Mouse (Mus musculus) bone marrow macrophage, adult 2 months (primary cell): ENCODE measurements at regions not wholly inside any gene's neighbourhood (a gene's known extent, or its start where the extent isn't known, plus 50 kb on each side); places are given as distances from the start of the nearest gene placed in this dataset.

ENCODE experiments used
- H3K27ac ChIP-seq: 2 replicates; pipeline ENCODE4 v1.5.1; 2012; ENCODE audit warnings: low read depth, low read length; ENCODE audit not compliant: insufficient read depth
- H3K4me1 ChIP-seq: 2 replicates; pipeline ENCODE4 v1.6.1; 2012; ENCODE audit warnings: low read length; ENCODE audit not compliant: control insufficient read depth, insufficient read depth
- H3K4me3 ChIP-seq: 2 replicates; pipeline ENCODE4 v1.5.1; 2012; ENCODE audit warnings: mild to moderate bottlenecking, low read length, moderate library complexity; ENCODE audit not compliant: insufficient read depth
- CTCF ChIP-seq: IDR thresholded peaks from 2 replicates; pipeline ENCODE4 v1.5.1; 2012; ENCODE audit warnings: low read depth, mild to moderate bottlenecking, low read length, moderate library complexity
- POLR2A ChIP-seq: IDR thresholded peaks from 2 replicates; pipeline ENCODE4 v1.6.1; 2012; ENCODE audit warnings: mild to moderate bottlenecking, low read depth, low read length, borderline replicate concordance

DNA sequence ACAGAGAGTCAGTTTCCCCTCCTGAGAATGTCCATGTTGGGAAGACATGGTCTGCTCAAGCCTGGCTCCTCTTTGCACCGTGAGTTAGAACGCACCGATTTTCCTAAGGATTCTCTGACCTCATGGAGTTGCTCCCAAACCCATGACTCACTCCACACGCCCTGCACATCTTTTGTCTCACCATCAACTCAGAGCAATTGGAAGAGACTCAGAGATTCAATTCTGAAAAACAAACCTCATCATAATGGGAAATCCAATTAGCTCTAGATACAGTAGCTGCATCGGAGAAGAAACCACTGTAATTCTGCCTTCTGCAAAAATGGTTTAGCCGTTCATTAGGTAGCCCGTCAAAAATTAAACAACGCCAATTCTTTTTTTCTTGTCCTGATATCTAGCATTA lies 200.6 kb upstream of the Tank start:
- TF ChIP-seq CTCF (no peak), POLR2A (no peak)
- Histone ChIP-seq H3K4me1 (no peaks in the 10 kb centered on the region), H3K4me3 (no peak overlapping the region), H3K27ac (no peak overlapping the region)

DNA sequence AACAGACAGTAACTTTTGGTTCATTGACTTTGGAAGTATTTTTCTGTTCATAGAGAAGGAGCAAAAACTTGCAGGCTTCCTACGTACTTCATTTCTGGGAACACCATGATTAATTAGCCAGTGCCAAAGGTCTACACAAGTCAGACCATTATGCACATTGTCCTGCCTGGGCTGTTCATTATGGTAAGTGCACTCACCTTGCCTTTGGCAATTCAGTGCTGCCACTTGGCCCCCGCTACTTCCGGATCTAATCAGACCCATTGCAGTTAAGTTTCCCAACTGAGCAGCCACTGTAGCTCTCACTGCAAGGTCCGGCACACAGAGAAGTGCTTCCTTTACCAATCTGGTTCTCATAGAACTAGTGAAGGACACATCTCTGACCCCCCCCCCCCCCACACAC lies 215.8 kb upstream of the Tank start:
- no peak overlapping the region for H3K27ac ChIP-seq
- TF ChIP-seq CTCF = no peak
- TF ChIP-seq POLR2A = no peak
- H3K4me3 ChIP-seq = no peak overlapping the region
- peaks cover 7% of the 10 kb centered on the region for H3K4me1 ChIP-seq

DNA sequence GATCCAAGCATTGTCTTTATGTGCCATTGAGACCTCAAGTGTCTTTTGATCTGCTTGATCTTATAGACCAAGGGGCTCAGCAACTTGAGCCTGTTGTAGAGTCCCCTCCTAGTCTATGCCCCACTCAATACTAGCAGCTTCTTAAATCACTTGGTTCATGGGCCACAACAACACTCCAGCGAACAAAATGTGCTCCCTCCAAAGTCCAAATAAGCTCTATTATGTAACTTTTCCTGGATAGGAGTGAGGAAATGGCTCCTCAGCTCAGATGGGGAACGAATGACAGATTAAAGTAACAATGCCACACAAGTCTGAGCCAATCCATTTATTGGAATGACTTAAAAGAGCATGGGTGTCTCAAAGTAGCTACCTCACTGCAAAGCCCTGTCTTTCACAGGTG lies 217.0 kb upstream of the Tank start:
- H3K4me1 ChIP-seq = peaks cover 7% of the 10 kb centered on the region
- TF ChIP-seq CTCF (no peak), POLR2A (no peak)
- no peak overlapping the region for H3K27ac ChIP-seq
- no peak overlapping the region for H3K4me3 ChIP-seq

DNA sequence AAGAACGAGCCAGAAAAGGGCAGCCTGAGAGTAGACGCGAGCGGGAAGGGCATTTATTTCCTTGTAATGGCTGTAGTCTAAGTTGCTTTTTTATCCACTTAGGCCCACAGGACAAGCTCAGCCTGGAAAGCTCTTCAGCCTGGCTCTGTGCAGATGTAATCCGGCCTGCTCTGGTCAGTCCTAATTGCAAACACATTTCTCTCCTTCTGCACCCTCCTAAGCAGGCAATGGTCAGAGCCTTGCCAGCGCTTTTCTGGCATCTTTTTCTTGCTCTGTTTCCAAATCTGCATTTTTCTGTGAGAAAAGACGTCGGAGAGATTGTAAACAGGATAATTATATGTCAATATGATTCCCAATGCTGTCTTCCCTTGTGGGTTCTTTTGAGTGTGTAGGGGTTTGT lies 224.3 kb upstream of the Tank start:
- Histone ChIP-seq H3K4me1 (no peaks in the 10 kb centered on the region), H3K27ac (no peak overlapping the region), H3K4me3 (no peak overlapping the region)
- TF ChIP-seq CTCF (no peak), POLR2A (no peak)

DNA sequence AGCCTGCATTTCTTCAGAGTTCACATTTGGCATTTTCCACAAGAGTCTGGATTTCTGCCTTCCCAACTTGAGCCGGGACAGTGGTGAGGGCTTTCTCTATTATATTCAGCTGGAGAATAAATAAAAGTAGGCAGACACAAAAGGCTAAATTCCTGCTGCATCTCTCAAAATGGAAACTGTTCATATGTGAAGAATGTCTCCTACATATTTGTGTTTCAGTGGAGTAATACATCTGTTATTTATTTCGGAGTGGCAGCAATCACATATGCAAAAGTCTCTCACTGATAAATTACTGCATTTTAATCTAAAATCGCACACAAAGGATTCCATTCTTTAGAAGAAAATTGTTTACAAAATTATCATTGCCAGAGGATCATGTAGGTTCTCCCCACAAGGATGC lies 230.9 kb upstream of the Tank start:
- Histone ChIP-seq H3K27ac (no peak overlapping the region), H3K4me3 (no peak overlapping the region), H3K4me1 (no peaks in the 10 kb centered on the region)
- no peak for TF ChIP-seq CTCF
- TF ChIP-seq POLR2A = no peak

DNA sequence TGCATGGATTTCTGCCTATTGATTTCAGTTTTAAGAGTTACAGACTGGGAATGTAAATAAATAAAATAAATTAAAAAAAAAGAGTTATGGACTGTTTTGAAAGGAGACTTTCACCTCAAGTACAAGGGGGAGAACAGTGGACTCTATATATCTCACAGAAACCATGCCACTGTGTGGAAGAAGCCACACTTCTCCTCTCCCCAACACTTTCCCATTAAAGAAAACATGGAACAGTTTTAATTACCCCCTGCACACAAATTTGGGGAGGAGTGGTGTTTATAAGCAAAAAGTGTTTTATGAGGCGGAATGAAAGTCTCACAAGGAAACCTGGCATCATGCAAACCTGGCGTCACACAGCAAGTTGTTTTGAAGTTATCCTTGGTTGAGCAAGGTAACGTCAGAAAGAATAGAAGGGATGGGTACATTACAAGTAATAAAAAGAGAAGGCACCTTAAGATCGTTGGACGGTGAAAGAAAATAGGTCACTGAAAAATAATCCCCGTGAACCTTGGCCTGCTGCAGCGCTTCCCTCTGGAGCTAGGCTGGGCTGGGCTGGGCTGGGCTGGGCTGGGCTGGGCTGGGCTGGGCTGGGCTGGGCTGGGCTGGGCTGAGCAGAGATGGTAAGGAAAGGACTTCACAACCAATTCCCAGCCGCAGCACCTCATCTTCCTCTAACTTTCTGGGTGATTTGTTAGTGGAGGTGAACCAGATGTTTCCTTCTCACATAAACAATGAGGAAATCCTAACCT lies 232.2 kb upstream of the Tank start:
- Histone ChIP-seq H3K27ac (no peak overlapping the region), H3K4me1 (no peaks in the 10 kb centered on the region), H3K4me3 (no peak overlapping the region)
- TF ChIP-seq CTCF = no peak
- no peak for TF ChIP-seq POLR2A

DNA sequence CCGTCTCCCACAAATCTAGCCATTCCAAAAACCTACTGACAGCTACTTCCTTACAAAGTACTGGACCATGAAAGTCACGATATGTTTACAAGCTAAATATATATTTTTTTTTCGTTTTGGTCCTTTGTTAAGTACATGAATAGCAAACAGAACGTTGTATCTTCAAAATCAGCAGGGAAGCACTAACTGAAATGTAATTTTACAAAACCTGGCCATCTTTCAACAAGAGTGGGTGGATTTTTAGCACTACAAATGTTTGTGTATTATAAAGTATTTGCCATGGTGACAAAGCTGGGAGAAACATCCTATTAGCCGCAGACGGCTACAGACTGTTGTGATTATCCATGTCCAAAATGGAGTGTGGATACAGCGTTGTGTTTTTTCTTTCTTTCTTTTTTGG lies 233.1 kb upstream of the Tank start:
- H3K4me3 ChIP-seq = no peak overlapping the region
- TF ChIP-seq POLR2A = no peak
- TF ChIP-seq CTCF = no peak
- no peak overlapping the region for H3K27ac ChIP-seq
- H3K4me1 ChIP-seq = no peaks in the 10 kb centered on the region

DNA sequence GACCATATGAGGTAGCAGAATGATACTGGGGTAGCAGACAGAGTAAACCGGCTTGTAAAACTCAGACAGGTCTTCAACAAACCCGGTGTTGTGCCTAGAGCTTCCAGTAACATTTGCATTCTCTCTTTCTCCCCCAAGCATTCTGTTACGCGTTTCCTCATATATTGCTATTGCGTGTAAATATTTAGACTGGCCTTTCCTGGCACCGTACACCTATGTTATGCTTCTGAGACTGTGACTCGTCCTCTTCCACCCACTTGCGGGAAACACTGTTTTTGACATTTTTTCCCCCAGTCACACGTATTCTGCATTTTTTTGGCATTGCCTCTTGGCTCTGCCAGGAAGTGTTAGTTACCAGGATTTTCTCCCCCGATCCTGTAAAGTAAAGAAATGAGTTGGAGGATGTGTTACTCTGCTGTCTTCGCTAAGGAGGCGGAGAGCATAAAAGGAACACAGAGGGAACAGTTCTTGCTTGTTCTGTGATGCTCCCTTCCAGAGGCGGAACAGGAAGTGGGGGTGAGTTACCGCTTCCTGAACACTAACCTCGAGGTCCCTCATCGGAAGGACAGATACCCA lies 233.7 kb upstream of the Tank start:
- H3K4me1 ChIP-seq = no peaks in the 10 kb centered on the region

DNA sequence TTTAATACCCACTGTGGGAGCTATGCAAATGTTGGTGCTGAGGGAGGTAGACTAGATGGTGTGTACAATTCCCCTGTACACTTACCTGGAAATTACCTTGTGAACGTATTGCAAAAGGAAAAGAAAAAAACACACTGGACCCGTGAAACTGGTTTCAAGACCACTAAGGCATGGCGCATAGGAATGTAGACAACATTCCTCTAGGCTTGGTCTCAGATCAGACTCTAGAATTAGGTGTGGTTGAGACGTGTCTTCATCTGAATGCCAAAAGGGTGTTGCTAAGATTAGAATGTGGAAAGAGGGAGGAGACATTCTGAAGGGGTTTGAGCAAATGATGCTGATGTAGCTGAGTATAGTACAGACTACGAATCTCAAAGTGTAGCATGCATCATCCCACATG lies 237.1 kb upstream of the Tank start:
- Histone ChIP-seq H3K27ac (no peak overlapping the region), H3K4me3 (no peak overlapping the region)

More for the DNA sequence above, 233.7 kb upstream of the Tank start:
- Histone ChIP-seq H3K27ac (no peak overlapping the region), H3K4me3 (no peak overlapping the region)
- TF ChIP-seq CTCF (no peak), POLR2A (no peak)

DNA sequence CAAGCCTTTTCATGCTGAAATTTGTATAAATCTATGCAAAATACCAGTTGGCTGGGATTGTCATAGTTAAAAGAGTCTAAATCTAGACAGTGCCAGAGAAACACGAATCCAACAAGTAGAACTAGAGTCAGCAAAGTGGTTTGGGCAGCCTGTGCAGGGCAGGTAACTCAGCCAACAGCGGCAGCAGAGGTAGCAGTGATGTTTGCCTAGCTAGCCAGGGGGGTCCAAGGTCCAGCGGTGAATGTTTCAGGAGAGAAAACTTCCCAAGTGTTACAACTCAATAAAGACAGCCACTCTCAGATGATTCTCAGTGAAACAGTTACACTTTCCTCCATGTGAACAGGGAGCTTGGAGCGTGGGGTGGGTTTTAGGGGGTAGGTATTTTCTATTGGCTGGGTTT lies 259.2 kb upstream of the Tank start:
- Histone ChIP-seq H3K4me1 (peaks cover 20% of the 10 kb centered on the region), H3K4me3 (no peak overlapping the region), H3K27ac (no peak overlapping the region)
- TF ChIP-seq CTCF = no peak
- no peak for TF ChIP-seq POLR2A

More for the DNA sequence above, 237.1 kb upstream of the Tank start:
- H3K4me1 ChIP-seq = no peaks in the 10 kb centered on the region
- TF ChIP-seq CTCF (no peak), POLR2A (no peak)

DNA sequence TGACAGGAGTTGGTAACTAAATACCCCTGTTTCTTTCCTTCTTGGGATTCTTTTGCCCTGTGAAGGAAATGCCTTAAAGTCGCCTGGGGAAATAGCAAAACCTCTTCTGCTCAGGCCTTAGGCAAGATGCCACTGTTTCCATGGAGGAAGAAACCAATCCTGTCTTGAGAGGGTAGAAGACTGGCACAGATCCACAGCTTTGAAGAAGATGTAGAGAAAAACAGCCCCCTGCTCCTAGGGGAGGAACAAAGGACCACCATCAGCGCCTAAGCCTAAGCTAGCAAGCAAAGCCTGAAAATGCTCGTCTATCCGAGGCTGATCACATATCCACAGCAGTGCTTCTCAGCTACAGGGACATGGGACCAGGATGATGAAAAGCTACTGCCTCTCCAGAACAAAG lies 268.0 kb upstream of the Tank start:
- Histone ChIP-seq H3K4me3 (no peak overlapping the region), H3K4me1 (peaks cover 43% of the 10 kb centered on the region), H3K27ac (no peak overlapping the region)
- TF ChIP-seq POLR2A = no peak
- TF ChIP-seq CTCF = no peak
